Mouse (Mus musculus) erythroblast, embryonic 14.5 days (primary cell): ENCODE data around the gene Otop1.

ENCODE experiments used
- GATA1 ChIP-seq: IDR thresholded peaks from 2 replicates; pipeline ENCODE4 v1.6.1; 2012; ENCODE audit warnings: low read length, inconsistent platforms, mixed read lengths
- TAL1 ChIP-seq: IDR thresholded peaks from 3 replicates; pipeline ENCODE4 v1.6.1; 2012; ENCODE audit warnings: low read length, inconsistent platforms, mixed read lengths

DNA sequence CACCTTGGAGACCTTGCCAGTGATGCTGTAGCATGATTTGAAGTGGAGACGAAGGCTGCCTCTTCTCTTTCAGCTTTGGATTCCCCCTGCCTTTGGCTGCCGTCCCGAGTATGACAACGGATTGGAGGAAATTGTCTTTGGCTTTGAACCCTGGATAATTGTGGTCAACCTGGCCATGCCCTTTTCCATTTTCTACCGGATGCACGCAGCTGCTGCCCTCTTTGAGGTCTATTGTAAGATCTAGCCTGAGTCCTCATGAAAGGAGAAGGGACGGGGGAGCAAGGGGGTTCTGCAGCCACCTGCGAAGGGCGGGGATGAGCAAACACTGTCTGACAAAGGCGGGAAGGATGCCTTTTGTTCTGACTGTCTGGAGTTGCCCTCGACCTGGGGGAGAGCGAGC, 26.9 kb downstream of the Otop1 start:
- no peak for TF ChIP-seq TAL1
- no peak for TF ChIP-seq GATA1
